Mouse (Mus musculus) intestine, postnatal 0 days (tissue): Measurements from ENCODE around the gene Med23. TPM values are rescaled to one million over a fixed set of nuclear protein-coding genes. Genes with fewer than 3 reads are reported as not detected.

Experiments
- ATAC-seq: fragments of 200-750 bp; cut with Nextera tagmentation; 2 replicates; pipeline ENCODE4 v1.8.0; 2017; ENCODE audit warnings: mild to moderate bottlenecking, moderate TSS enrichment, moderate library complexity
- H3K27ac ChIP-seq: fragments of 300-500 bp; sonication (generic); 2 replicates; pipeline ENCODE4 v1.5.1; 2014; ENCODE audit warnings: mild to moderate bottlenecking, low read depth, low read length, moderate library complexity
- H3K27me3 ChIP-seq: fragments of 300-500 bp; sonication (generic); replicated peaks from 2 replicates; pipeline ENCODE4 v1.6.1; 2014; ENCODE audit warnings: low read length, mixed read lengths; ENCODE audit not compliant: control insufficient read depth, insufficient read depth
- H3K36me3 ChIP-seq: fragments of 300-500 bp; sonication (generic); 2 replicates; pipeline ENCODE4 v1.6.1; 2014; ENCODE audit warnings: mild to moderate bottlenecking, moderate library complexity; ENCODE audit not compliant: control insufficient read depth, insufficient read depth
- H3K4me1 ChIP-seq: fragments of 300-500 bp; sonication (generic); replicated peaks from 2 replicates; pipeline ENCODE4 v1.6.1; 2014; ENCODE audit warnings: antibody characterized with exemption, low read length, mixed read lengths; ENCODE audit not compliant: control insufficient read depth, insufficient read depth
- H3K4me2 ChIP-seq: fragments of 300-500 bp; sonication (generic); replicated peaks from 2 replicates; pipeline ENCODE4 v1.6.1; 2014; ENCODE audit warnings: low read depth, mild to moderate bottlenecking, moderate library complexity
- H3K4me3 ChIP-seq: fragments of 300-500 bp; sonication (generic); 2 replicates; pipeline ENCODE4 v1.5.1; 2014; ENCODE audit warnings: low read depth, low read length
- H3K9ac ChIP-seq: fragments of 300-500 bp; sonication (generic); 2 replicates; pipeline ENCODE4 v1.6.1; 2014; ENCODE audit warnings: mild to moderate bottlenecking, low read depth, low read length
- H3K9me3 ChIP-seq: fragments of 300-500 bp; sonication (generic); 2 replicates; pipeline ENCODE4 v1.6.1; 2016; ENCODE audit warnings: mixed run types; ENCODE audit not compliant: control insufficient read depth
- CTCF ChIP-seq: sonication (generic); IDR thresholded peaks from 2 replicates; pipeline ENCODE4 v1.5.1; 2016; ENCODE audit warnings: low read depth, mild to moderate bottlenecking, control low read depth, antibody characterized with exemption, moderate library complexity
- WGBS: fragments of 180-500 bp; shearing (Covaris S2); extraction: QIAGEN DNeasy Blood & Tissue Kit; methylation state at CpG from one replicate; pipeline ENCODE4 v1.1.7; 2014; 5-methylcytosine and 5-hydroxymethylcytosine counted together
- polyA plus RNA-seq: library from polyadenylated mRNA; unstranded; fragments of >200 nt; fragmentation: Nextera tagmentation; extraction: Ambion mirVana; gene quantifications from 2 replicates; pipeline ENCODE4 v1.2.1, GENCODE M21; 2015

The Med23 gene
- polyA plus RNA-seq, 1 experiment from 2014 or later, result 5.7 TPM

DNA sequence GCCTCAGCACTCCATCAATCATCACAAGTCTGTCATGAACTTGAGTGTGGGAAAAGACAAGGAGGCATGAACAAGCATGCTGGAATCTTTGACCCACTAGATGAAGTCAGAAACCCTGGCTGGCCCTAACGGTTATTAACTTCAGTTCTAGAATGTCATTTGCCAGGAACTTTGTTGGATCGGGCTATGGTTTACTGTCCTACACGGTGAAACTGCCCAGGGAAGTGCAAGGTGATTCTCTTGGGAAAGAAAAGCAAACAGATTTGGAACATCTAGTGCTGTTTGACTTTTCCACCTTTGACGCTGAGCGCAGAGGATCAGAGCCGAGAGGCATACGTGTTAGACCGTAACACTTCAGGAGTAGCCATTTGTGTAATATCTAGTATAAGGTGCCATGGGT is 81.8 kb downstream of the Med23 start:
- Histone ChIP-seq H3K4me3 (no peak overlapping the region), H3K4me2 (no peak overlapping the region), H3K9ac (no peak overlapping the region), H3K9me3 (no peaks in the 10 kb centered on the region), H3K27ac (no peak overlapping the region), H3K36me3 (no peaks in the 10 kb centered on the region), H3K4me1 (no peaks in the 10 kb centered on the region), H3K27me3 (no peaks in the 10 kb centered on the region)
- WGBS, result 80% methylated on average over 8 of the region's 8 CpGs
- TF ChIP-seq CTCF, result no peak
- ATAC-seq, result no peak

DNA sequence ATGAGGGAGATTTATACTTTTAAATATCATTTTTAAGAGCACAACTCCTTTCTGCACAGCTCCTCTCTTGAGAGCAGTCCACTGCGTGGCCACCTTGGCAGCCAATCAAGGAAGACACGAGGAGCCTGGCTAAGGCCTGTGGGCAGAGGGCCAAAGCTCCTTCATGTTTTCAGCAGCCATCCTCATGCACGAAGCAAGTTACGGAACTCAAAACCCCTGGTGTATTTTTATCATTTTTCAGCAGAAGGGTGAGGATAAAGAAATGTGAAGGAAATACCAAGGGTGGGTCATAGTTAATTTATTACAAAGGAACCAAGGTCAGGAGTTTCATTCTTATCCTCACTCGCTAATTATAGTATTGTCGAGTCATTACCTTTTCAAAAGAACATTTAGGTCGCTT is 82.8 kb downstream of the Med23 start:
- Histone ChIP-seq H3K36me3 (no peaks in the 10 kb centered on the region), H3K9me3 (no peaks in the 10 kb centered on the region), H3K4me1 (no peaks in the 10 kb centered on the region), H3K4me3 (no peak overlapping the region), H3K27ac (no peak overlapping the region), H3K9ac (no peak overlapping the region), H3K4me2 (no peak overlapping the region), H3K27me3 (no peaks in the 10 kb centered on the region)
- 57% methylated on average over 7 of the region's 7 CpGs for WGBS
- no peak for ATAC-seq
- no peak for TF ChIP-seq CTCF

GRCm38 (mm10) chr10:24953876-24954275 is 84.1 kb downstream of the Med23 start:
- H3K9ac ChIP-seq, result no peak overlapping the region
- H3K4me3 ChIP-seq, result no peak overlapping the region
- no peak overlapping the region for H3K4me2 ChIP-seq
- H3K27me3 ChIP-seq, result no peaks in the 10 kb centered on the region
- 66% methylated on average over 6 of the region's 6 CpGs for WGBS
- TF ChIP-seq CTCF, result no peak
- no peak for ATAC-seq
- no peaks in the 10 kb centered on the region for H3K36me3 ChIP-seq
- no peak overlapping the region for H3K27ac ChIP-seq
- no peaks in the 10 kb centered on the region for H3K9me3 ChIP-seq
- H3K4me1 ChIP-seq, result no peaks in the 10 kb centered on the region

DNA sequence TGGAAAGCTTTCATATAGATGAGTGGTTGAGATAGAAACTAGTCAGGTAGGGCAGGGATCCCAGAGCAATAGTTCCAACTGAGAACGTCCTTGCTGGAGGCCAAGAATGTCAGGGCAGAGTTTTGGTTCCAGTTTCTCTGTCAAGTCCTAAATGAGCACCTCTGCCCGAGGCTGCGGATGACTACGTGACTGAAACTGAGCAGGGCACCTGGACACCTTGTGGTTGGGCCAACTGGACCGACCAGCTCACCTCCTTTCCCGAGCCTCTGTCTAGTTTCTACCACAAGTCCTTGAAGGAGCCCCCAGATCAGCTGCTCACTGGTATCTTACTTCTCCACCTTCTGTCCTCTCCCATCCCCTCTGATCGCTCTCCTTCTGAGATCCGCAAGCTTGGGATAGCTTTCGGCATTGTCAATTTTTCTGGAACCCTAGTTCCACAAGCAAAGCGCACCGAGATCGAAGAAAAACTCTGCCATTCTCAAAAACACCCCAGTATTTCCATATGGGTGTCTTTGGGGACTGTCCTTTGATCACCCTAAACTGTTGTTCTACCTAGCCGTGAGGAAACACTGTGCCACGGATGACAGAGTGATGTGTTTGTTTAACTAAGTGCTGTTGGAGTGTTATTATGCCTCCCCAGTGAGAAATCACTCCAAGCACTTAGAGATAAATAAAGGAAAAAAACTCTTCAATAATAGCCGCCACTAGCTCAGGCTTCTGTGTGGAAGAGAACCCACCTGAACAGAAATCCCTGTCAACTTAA is 88.7 kb downstream of the Med23 start:
- Histone ChIP-seq H3K9me3 (no peaks in the 10 kb centered on the region), H3K27ac (no peak overlapping the region), H3K4me2 (0 out of 2 replicates have a peak overlapping the region, but pooled peaks have one; percentile 24), H3K4me1 (no peaks in the 10 kb centered on the region), H3K9ac (no peak overlapping the region), H3K4me3 (no peak overlapping the region), H3K27me3 (no peaks in the 10 kb centered on the region), H3K36me3 (no peaks in the 10 kb centered on the region)
- no peak for ATAC-seq
- WGBS, result 42% methylated on average over 15 of the region's 15 CpGs
- TF ChIP-seq CTCF, result no peak

DNA sequence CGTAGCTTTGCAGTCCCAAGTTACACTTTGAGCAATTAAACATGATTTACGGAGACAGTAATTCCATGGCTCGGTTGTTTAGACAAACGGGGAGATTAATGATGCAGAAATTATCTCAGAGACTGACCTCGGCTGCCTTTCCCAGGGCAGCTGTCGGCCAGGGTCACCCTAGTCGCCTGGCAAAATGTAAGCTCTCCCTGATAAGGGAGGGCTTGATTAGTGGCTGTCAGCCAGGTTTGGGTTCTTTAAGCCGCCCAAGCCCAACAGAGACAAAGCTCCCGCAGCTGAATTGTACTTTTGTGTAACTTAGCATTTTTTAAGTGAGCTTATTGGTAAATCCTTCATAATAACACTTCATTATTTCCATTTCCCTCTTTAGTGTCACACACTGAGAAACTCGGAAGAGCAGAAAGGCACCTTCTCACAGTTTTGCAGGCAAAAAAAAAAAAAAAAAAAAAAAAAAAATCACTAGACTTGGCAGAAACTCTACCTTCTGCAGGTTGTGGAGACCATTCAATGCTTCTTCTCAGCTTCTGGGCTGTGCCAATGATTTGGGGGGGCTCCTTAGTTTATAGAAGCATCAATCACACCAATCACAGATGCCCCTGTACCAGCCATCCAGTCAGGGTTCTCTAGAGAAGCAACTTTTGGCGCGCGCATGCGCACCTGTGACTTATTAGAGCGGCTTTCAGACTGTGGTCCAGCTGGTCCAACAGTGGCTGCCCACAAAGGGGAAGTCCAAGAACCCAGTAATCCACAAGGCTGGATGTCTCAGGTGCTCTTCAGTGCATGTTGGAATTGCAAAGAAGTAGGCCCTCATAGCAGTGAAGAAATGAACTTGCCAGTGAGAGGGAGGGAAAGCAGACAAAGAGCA is 89.5 kb downstream of the Med23 start:
- H3K27me3 ChIP-seq, result no peaks in the 10 kb centered on the region
- H3K9me3 ChIP-seq, result no peaks in the 10 kb centered on the region
- H3K4me1 ChIP-seq, result no peaks in the 10 kb centered on the region
- no peak for ATAC-seq
- H3K9ac ChIP-seq, result no peak overlapping the region
- H3K36me3 ChIP-seq, result no peaks in the 10 kb centered on the region
- no peak for TF ChIP-seq CTCF
- 0 out of 2 replicates have a peak overlapping the region, but pooled peaks have one; percentile 24 for H3K4me2 ChIP-seq
- no peak overlapping the region for H3K4me3 ChIP-seq
- no peak overlapping the region for H3K27ac ChIP-seq
- 38% methylated on average over 15 of the region's 15 CpGs for whole genome bisulfite sequencing

- no peaks in the 10 kb centered on the region for H3K27me3 ChIP-seq
- peak; percentile 69 for TF ChIP-seq CTCF
- no peak overlapping the region for H3K9ac ChIP-seq
- H3K9me3 ChIP-seq, result no peaks in the 10 kb centered on the region
- H3K4me1 ChIP-seq, result no peaks in the 10 kb centered on the region
- H3K27ac ChIP-seq, result no peak overlapping the region
- no peak overlapping the region for H3K4me3 ChIP-seq
- WGBS, result 53% methylated on average over 2 of the region's 2 CpGs
- H3K36me3 ChIP-seq, result no peaks in the 10 kb centered on the region
- no peak; the same call in 1 of the 2 replicates for ATAC-seq
- no peak overlapping the region for H3K4me2 ChIP-seq
Observed at GRCm38 (mm10) chr10:24961112-24961511, 91.3 kb downstream of the Med23 start.
